Mouse (Mus musculus): ENCODE data around the gene Hint3.

- no peak for TF ChIP-seq CTCF (IDR thresholded peaks at IDR 0.05; ENCODE audit: extremely low read depth, insufficient read depth, insufficient read length, insufficient replicate concordance)
- TF ChIP-seq POLR2A (IDR thresholded peaks at IDR 0.05; ENCODE audit: low read depth, low read length): no peak
Observed at GRCm38 (mm10) chr10:30666580-30666979, 37.1 kb upstream of the Hint3 start.
